Mouse (Mus musculus) heart, adult 2 months (tissue): ENCODE measurements around the gene Large1.

Source experiments
- CTCF ChIP-seq: fragments of 200-600 bp; IDR thresholded peaks from 2 replicates; pipeline ENCODE4 v1.8.1; 2022; ENCODE audit warnings: antibody characterized with exemption, mild to moderate bottlenecking, moderate library complexity
- POLR2A ChIP-seq: fragments of 200-500 bp; IDR thresholded peaks from 2 replicates; pipeline ENCODE4 v1.6.1; 2011; ENCODE audit warnings: mild to moderate bottlenecking, low read depth, low read length, control low read depth; ENCODE audit not compliant: insufficient read depth

DNA sequence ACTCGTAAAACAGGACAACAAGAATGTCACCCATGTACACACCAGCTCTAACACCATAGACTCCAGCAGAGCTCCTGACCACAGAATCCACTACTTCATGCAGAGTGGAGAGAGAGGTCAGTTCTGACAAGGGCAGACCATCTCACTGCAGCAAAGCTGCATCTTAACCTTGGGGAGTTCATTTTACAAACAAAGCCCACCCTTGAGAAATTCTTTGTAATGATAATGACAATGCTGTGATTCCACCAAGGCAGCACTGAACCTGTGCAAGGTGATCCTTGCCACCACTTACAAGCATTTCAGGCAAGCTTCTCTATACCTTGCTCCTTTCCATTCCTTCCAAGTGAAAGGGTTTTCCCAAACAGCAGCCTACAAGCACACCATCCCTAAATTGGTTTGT lies 16.5 kb downstream of the Large1 start:
- TF ChIP-seq CTCF = no peak
- no peak for TF ChIP-seq POLR2A
